Comparison of ENCODE assay signal across 8 mouse cellular contexts in genomic region chr5:117388296-117388751, GRCm38 (mm10). TPM values are rescaled to one million over a fixed set of nuclear protein-coding genes. Genes with fewer than 3 reads are reported as not detected.
A peak's percentile ranks its signal among the peaks of the same experiment; 100 is the strongest.
DNase-seq lines count a peak whose midpoint lies in the region; ATAC-seq and TF ChIP-seq lines count a peak whose summit lies in the region.

No protein-coding gene starts in this region.

- 0 out of 2 replicates have a peak, but pooled peaks have one; percentile 2 for ATAC-seq in embryonic facial prominence, embryonic 13.5 days (ENCODE audit: insufficient number of reproducible peaks, insufficient read depth, low FRiP score, low TSS enrichment, low read depth)
- ATAC-seq in hindbrain, embryonic 11.5 days (ENCODE audit: low FRiP score): peak; percentile 51
- ATAC-seq in limb, embryonic 15.5 days (ENCODE audit: insufficient number of reproducible peaks, low FRiP score, low TSS enrichment, low read depth): no peak
- ATAC-seq in midbrain, embryonic 14.5 days (ENCODE audit: low FRiP score, low TSS enrichment): no peak

- peak overlapping the region; percentile 12; the same call in 1 of the 2 replicates for H3K27ac ChIP-seq in bone marrow, adult 2 months (ENCODE audit: control insufficient read depth, insufficient read depth, low read depth, low read length, poor library complexity)
- 0 out of 2 replicates have a peak overlapping the region, but pooled peaks have one; percentile 28 for H3K27ac ChIP-seq in embryonic facial prominence, embryonic 13.5 days
- peak overlapping the region; percentile 30; the same call in 1 of the 2 replicates for H3K27ac ChIP-seq in hindbrain, embryonic 11.5 days (ENCODE audit: low read depth, low read length)
- peak overlapping the region; percentile 64; the same call in 1 of the 2 replicates for H3K27ac ChIP-seq in limb, embryonic 15.5 days
- peak overlapping the region; percentile 71; the same call in 1 of the 2 replicates for H3K27ac ChIP-seq in midbrain, embryonic 14.5 days (replicated peaks; ENCODE audit: low read depth, low read length)
- H3K27ac ChIP-seq in testis, adult 2 months (ENCODE audit: control insufficient read depth, insufficient read depth, low read depth, low read length): no peak overlapping the region

- peak overlapping the region; percentile 78 for H3K4me2 ChIP-seq in embryonic facial prominence, embryonic 13.5 days
- H3K4me2 ChIP-seq in hindbrain, embryonic 11.5 days (replicated peaks; ENCODE audit: low read depth, low read length): peak overlapping the region; percentile 58
- H3K4me2 ChIP-seq in limb, embryonic 15.5 days: peak overlapping the region; percentile 72
- peak overlapping the region; percentile 72 for H3K4me2 ChIP-seq in midbrain, embryonic 14.5 days (ENCODE audit: low read length)

- no peak for TF ChIP-seq POLR2A in bone marrow, adult 2 months (IDR thresholded peaks at IDR 0.05; ENCODE audit: borderline replicate concordance, control insufficient read depth, low read depth, low read length)
- no peak for TF ChIP-seq POLR2A in testis, adult 2 months (IDR thresholded peaks at IDR 0.05; ENCODE audit: control insufficient read depth, low read depth, low read length)

- H3K9me3 ChIP-seq in embryonic facial prominence, embryonic 13.5 days: no peaks in the 10 kb centered on the region; the same call in 1 of the 2 replicates
- no peaks in the 10 kb centered on the region for H3K9me3 ChIP-seq in hindbrain, embryonic 11.5 days (ENCODE audit: control insufficient read depth, low read length)
- no peaks in the 10 kb centered on the region for H3K9me3 ChIP-seq in limb, embryonic 15.5 days
- no peaks in the 10 kb centered on the region for H3K9me3 ChIP-seq in midbrain, embryonic 14.5 days (ENCODE audit: control insufficient read depth, low read length)

- WGBS in bone marrow, adult 2 months: 2% methylated on average over 16 of the region's 16 CpGs
- 9% methylated on average over 16 of the region's 16 CpGs for WGBS in embryonic facial prominence, embryonic 13.5 days
- WGBS in hindbrain, embryonic 11.5 days: 13% methylated on average over 16 of the region's 16 CpGs
- WGBS in limb, embryonic 15.5 days: 10% methylated on average over 16 of the region's 16 CpGs
- 10% methylated on average over 16 of the region's 16 CpGs for WGBS in midbrain, embryonic 14.5 days

- peak; percentile 53 for DNase-seq in gastrocnemius, postnatal 10 days
- DNase-seq in gastrocnemius, adult 18-20 months (ENCODE audit: low spot score): no peak
- DNase-seq in hindbrain, embryonic 11.5 days (ENCODE audit: low spot score): peak; percentile 72
- peak; percentile 59 for DNase-seq in midbrain, embryonic 14.5 days

- no peaks in the 10 kb centered on the region for H3K4me1 ChIP-seq in bone marrow, adult 2 months (ENCODE audit: control insufficient read depth, insufficient read depth, low read length)
- H3K4me1 ChIP-seq in embryonic facial prominence, embryonic 13.5 days: peaks cover 12% of the 10 kb centered on the region
- H3K4me1 ChIP-seq in hindbrain, embryonic 11.5 days (replicated peaks; ENCODE audit: control insufficient read depth, insufficient read depth, low read length): peaks cover 2% of the 10 kb centered on the region; the same call in 1 of the 2 replicates
- peaks cover 17% of the 10 kb centered on the region for H3K4me1 ChIP-seq in limb, embryonic 15.5 days
- no peaks in the 10 kb centered on the region for H3K4me1 ChIP-seq in midbrain, embryonic 14.5 days (ENCODE audit: control insufficient read depth, insufficient read depth, low read length)
- H3K4me1 ChIP-seq in testis, adult 2 months (ENCODE audit: control insufficient read depth, insufficient read depth, low read length): peaks cover 4% of the 10 kb centered on the region

- H3K27me3 ChIP-seq in embryonic facial prominence, embryonic 13.5 days: no peaks in the 10 kb centered on the region
- no peaks in the 10 kb centered on the region for H3K27me3 ChIP-seq in hindbrain, embryonic 11.5 days (ENCODE audit: control insufficient read depth, insufficient read depth, low read length)
- H3K27me3 ChIP-seq in limb, embryonic 15.5 days: no peaks in the 10 kb centered on the region
- no peaks in the 10 kb centered on the region for H3K27me3 ChIP-seq in midbrain, embryonic 14.5 days (ENCODE audit: control insufficient read depth, insufficient read depth, low read length)
- H3K27me3 ChIP-seq in testis, adult 2 months (ENCODE audit: control insufficient read depth, insufficient read depth, low read length): no peaks in the 10 kb centered on the region

- peak; percentile 63 for TF ChIP-seq CTCF in bone marrow, adult 2 months (IDR thresholded peaks at IDR 0.05; ENCODE audit: control insufficient read depth, insufficient read depth, low read length)
- peak; percentile 29; the same call in 1 of the 2 replicates for TF ChIP-seq CTCF in testis, adult 2 months (IDR thresholded peaks at IDR 0.05; ENCODE audit: control insufficient read depth, insufficient read depth, insufficient replicate concordance, low read depth, low read length)

- H3K9ac ChIP-seq in embryonic facial prominence, embryonic 13.5 days: peak overlapping the region; percentile 93
- H3K9ac ChIP-seq in hindbrain, embryonic 11.5 days (ENCODE audit: low read depth, low read length): peak overlapping the region; percentile 81
- peak overlapping the region; percentile 79 for H3K9ac ChIP-seq in limb, embryonic 15.5 days
- H3K9ac ChIP-seq in midbrain, embryonic 14.5 days (replicated peaks; ENCODE audit: low read length): peak overlapping the region; percentile 80

- H3K4me3 ChIP-seq in bone marrow, adult 2 months (replicated peaks; ENCODE audit: control insufficient read depth, low read depth, low read length): peak overlapping the region; percentile 70
- peak overlapping the region; percentile 86 for H3K4me3 ChIP-seq in embryonic facial prominence, embryonic 13.5 days
- H3K4me3 ChIP-seq in hindbrain, embryonic 11.5 days (ENCODE audit: low read depth, low read length): peak overlapping the region; percentile 60
- peak overlapping the region; percentile 79 for H3K4me3 ChIP-seq in limb, embryonic 15.5 days
- H3K4me3 ChIP-seq in midbrain, embryonic 14.5 days (replicated peaks; ENCODE audit: low read depth, low read length): peak overlapping the region; percentile 66
- peak overlapping the region; percentile 93 for H3K4me3 ChIP-seq in testis, adult 2 months (ENCODE audit: control insufficient read depth, low read depth, low read length)

- peaks cover 30% of the 10 kb centered on the region for H3K36me3 ChIP-seq in embryonic facial prominence, embryonic 13.5 days
- no peaks in the 10 kb centered on the region; the same call in 1 of the 2 replicates for H3K36me3 ChIP-seq in hindbrain, embryonic 11.5 days (ENCODE audit: control insufficient read depth, insufficient read depth, low read length)
- peaks cover 23% of the 10 kb centered on the region for H3K36me3 ChIP-seq in limb, embryonic 15.5 days
- peaks cover 21% of the 10 kb centered on the region for H3K36me3 ChIP-seq in midbrain, embryonic 14.5 days (ENCODE audit: control insufficient read depth, insufficient read depth, low read length)
- no peaks in the 10 kb centered on the region for H3K36me3 ChIP-seq in testis, adult 2 months (ENCODE audit: control insufficient read depth, insufficient read depth, low read length)

RNA-seq across cellular contexts. Expression of gene Rfc5, which starts 0.5 kb away (rescaled TPM):
- 1 to 10 TPM; 7.5 to 8.5 TPM for total RNA-seq in gastrocnemius, postnatal 10 days (2021)
- 1 to 10 TPM; 1.4 to 1.9 TPM for total RNA-seq in gastrocnemius, adult 18-20 months (2021)
- 28.5 and 36.5 TPM in 2 replicates for polyA plus RNA-seq in bone marrow, adult 2 months (2011; ENCODE audit: insufficient read depth, insufficient read length, low replicate concordance, missing spikeins)
- polyA plus RNA-seq in embryonic facial prominence, embryonic 13.5 days (2015; fragmentation: Nextera tagmentation; extraction: Ambion mirVana): 87.7 and 103 TPM in 2 replicates
- 72.1 and 82.9 TPM in 2 replicates for polyA plus RNA-seq in hindbrain, embryonic 11.5 days (2014; fragmentation: Nextera tagmentation; extraction: Ambion mirVana)
- polyA plus RNA-seq in limb, embryonic 15.5 days (2015; fragmentation: Nextera tagmentation; extraction: Ambion mirVana): 64.7 and 67.2 TPM in 2 replicates
- polyA plus RNA-seq in midbrain, embryonic 14.5 days (2014; fragmentation: Nextera tagmentation; extraction: Ambion mirVana): 23.0 and 30.7 TPM in 2 replicates
- 3.6 and 5.7 TPM in 2 replicates for polyA plus RNA-seq in testis, adult 2 months (2012; rRNA removed)

RNA-seq across cellular contexts. Expression of gene Ksr2, which starts 25.5 kb away (rescaled TPM):
- total RNA-seq in gastrocnemius, postnatal 10 days (2021): under 1 TPM; 0.16 to 0.27 TPM
- total RNA-seq in gastrocnemius, adult 18-20 months (2021): under 1 TPM; 0.09 to 0.11 TPM
- polyA plus RNA-seq in bone marrow, adult 2 months (2011; ENCODE audit: insufficient read depth, insufficient read length, low replicate concordance, missing spikeins): 0.29 TPM in 1 of 2 replicates, not detected in the other
- polyA plus RNA-seq in embryonic facial prominence, embryonic 13.5 days (2015; fragmentation: Nextera tagmentation; extraction: Ambion mirVana): 0.41 and 0.52 TPM in 2 replicates
- polyA plus RNA-seq in hindbrain, embryonic 11.5 days (2014; fragmentation: Nextera tagmentation; extraction: Ambion mirVana): 1.6 and 2.9 TPM in 2 replicates
- polyA plus RNA-seq in limb, embryonic 15.5 days (2015; fragmentation: Nextera tagmentation; extraction: Ambion mirVana): 0.12 and 0.17 TPM in 2 replicates
- 6.5 and 8.1 TPM in 2 replicates for polyA plus RNA-seq in midbrain, embryonic 14.5 days (2014; fragmentation: Nextera tagmentation; extraction: Ambion mirVana)
- 2.0 and 2.1 TPM in 2 replicates for polyA plus RNA-seq in testis, adult 2 months (2012; rRNA removed)

RNA-seq across cellular contexts. Expression of gene Wsb2, which starts 31.2 kb away (rescaled TPM):
- total RNA-seq in gastrocnemius, postnatal 10 days (2021): 10 to 100 TPM; 80.3 to 83.1 TPM
- 100 to 1,000 TPM in 1 of 2 experiments, 10 to 100 TPM in 1; 94.9 to 120 TPM for total RNA-seq in gastrocnemius, adult 18-20 months (2021)
- 10.0 and 23.5 TPM in 2 replicates for polyA plus RNA-seq in bone marrow, adult 2 months (2011; ENCODE audit: insufficient read depth, insufficient read length, low replicate concordance, missing spikeins)
- 46.1 and 51.7 TPM in 2 replicates for polyA plus RNA-seq in embryonic facial prominence, embryonic 13.5 days (2015; fragmentation: Nextera tagmentation; extraction: Ambion mirVana)
- polyA plus RNA-seq in hindbrain, embryonic 11.5 days (2014; fragmentation: Nextera tagmentation; extraction: Ambion mirVana): 88.9 and 98.0 TPM in 2 replicates
- 66.9 and 74.6 TPM in 2 replicates for polyA plus RNA-seq in limb, embryonic 15.5 days (2015; fragmentation: Nextera tagmentation; extraction: Ambion mirVana)
- 238 and 242 TPM in 2 replicates for polyA plus RNA-seq in midbrain, embryonic 14.5 days (2014; fragmentation: Nextera tagmentation; extraction: Ambion mirVana)
- polyA plus RNA-seq in testis, adult 2 months (2012; rRNA removed): 48.8 and 56.3 TPM in 2 replicates

Comparison
In these comparisons a context has a peak if more than half of its experiments do, and no peak if none do; other contexts are left out.
1. ATAC-seq: peak in embryonic facial prominence, embryonic 13.5 days (single experiment) and hindbrain, embryonic 11.5 days (single experiment); none in limb, embryonic 15.5 days (single experiment) and midbrain, embryonic 14.5 days (single experiment).
2. Peak in every context shown above with its lines, with median percentiles within 50 percentile points of each other: H3K4me3 ChIP-seq, H3K4me2 ChIP-seq and H3K9ac ChIP-seq.